Mouse (Mus musculus): ENCODE results near the gene Tmod4.

GRCm38 (mm10) chr3:95136336-95136735 lies 12.1 kb downstream of the Tmod4 start:
- TF ChIP-seq POLR2A (IDR thresholded peaks at IDR 0.05; ENCODE audit: insufficient read depth, low read length) (no peak), CTCF (IDR thresholded peaks at IDR 0.05; ENCODE audit: low read depth, low read length) (no peak), EP300 (IDR thresholded peaks at IDR 0.05; ENCODE audit: insufficient read depth, low read depth, low read length) (no peak)
